Mouse (Mus musculus) kidney, postnatal 25 days (tissue): ENCODE data around the gene Mstn.

ENCODE experiments used
- DNase-seq, 2 experiments: peaks; one replicate each; pipeline ENCODE4 v3.0.0; 2021; ENCODE audit warnings: mixed read lengths in 2 of 2

The Mstn gene

GRCm38 (mm10) chr1:53110561-53110960 lies 49.1 kb downstream of the Mstn start:
- no peak for DNase-seq
